ENCODE assay signal across 8 mouse cellular contexts in the genomic region with DNA sequence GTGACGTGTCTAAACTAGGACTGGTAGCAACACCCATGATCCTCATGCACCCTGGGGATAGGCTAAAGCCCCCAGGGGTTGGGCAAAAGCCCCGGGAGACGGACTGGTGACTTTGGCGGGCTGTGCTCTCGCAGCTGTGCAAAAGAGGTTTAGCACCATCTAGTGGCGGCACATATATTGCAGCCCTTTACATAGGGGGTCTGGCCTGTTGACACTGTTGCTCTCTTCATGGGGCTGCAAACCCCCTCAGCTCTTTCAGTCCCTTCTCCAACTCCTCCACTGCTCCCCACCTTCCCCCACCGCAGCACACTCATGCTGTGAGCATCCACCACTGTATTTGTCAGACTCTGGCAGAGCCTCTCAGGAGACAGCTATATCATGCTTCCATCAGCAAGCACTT.
DNase-seq lines count a peak whose midpoint lies in the region; ATAC-seq and TF ChIP-seq lines count a peak whose summit lies in the region.
"Not testable (repeated sequence)": the region's sequence is repeated elsewhere in the genome, so short reads cannot be mapped to it uniquely, and the experiment has no call there.

No protein-coding gene starts in this region.

- 27% methylated on average over 7 of the region's 7 CpGs for WGBS in cerebellum, adult 2 months
- 25% methylated on average over 7 of the region's 7 CpGs for WGBS in hindbrain, postnatal 0 days

- not testable (repeated sequence) for ATAC-seq in hindbrain, postnatal 0 days

- TF ChIP-seq CTCF in cerebellum, adult 2 months (IDR thresholded peaks at IDR 0.05; ENCODE audit: borderline replicate concordance, insufficient read depth, low read depth, low read length): peak; percentile 46; the same call in 1 of the 2 replicates
- peak; percentile 66 for TF ChIP-seq CTCF in hindbrain, postnatal 0 days (IDR thresholded peaks at IDR 0.05; ENCODE audit: low read depth)

- not testable (repeated sequence) for H3K4me3 ChIP-seq in cerebellum, adult 2 months (replicated peaks; ENCODE audit: insufficient read depth, low read depth, low read length); hindbrain, postnatal 0 days (ENCODE audit: low read length)

- H3K9me3 ChIP-seq in hindbrain, postnatal 0 days (ENCODE audit: low read length): not testable (repeated sequence)

- H3K27me3 ChIP-seq in cerebellum, adult 2 months (ENCODE audit: control insufficient read depth, insufficient read depth, low read length); hindbrain, postnatal 0 days (ENCODE audit: insufficient read depth, low read length): not testable (repeated sequence)

- H3K4me2 ChIP-seq in hindbrain, postnatal 0 days (ENCODE audit: low read depth, low read length): not testable (repeated sequence)

- H3K36me3 ChIP-seq in hindbrain, postnatal 0 days (ENCODE audit: insufficient read depth, low read length): not testable (repeated sequence)

- H3K9ac ChIP-seq in hindbrain, postnatal 0 days (replicated peaks; ENCODE audit: low read length): not testable (repeated sequence)

- DNase-seq in NIH3T3 (ENCODE audit: low read depth): peak; percentile 73
- DNase-seq in cerebellum, adult 2 months: peak; percentile 19 to 50
- DNase-seq in frontal cortex, adult 2 months (ENCODE audit: extremely low spot score in 1 of 2, low spot score in 1 of 2): peak; percentile 2 to 72
- peak; percentile 43 for DNase-seq in hindbrain, postnatal 0 days (ENCODE audit: low spot score)
- peak; percentile 16 to 63 for DNase-seq in left cerebral cortex, adult 18-20 months (ENCODE audit: low spot score in 2 of 2)
- peak; percentile 24 to 51 for DNase-seq in lung, postnatal 4 days
- DNase-seq in skeletal muscle tissue, adult 2 months (ENCODE audit: low read depth, low spot score): peak; percentile 0
- peak; percentile 17 to 41 for DNase-seq in urinary bladder, postnatal 36 days (ENCODE audit: low spot score in 2 of 2)

- not testable (repeated sequence) for TF ChIP-seq POLR2A in cerebellum, adult 2 months (IDR thresholded peaks at IDR 0.05; ENCODE audit: borderline replicate concordance, insufficient read depth, low read length)

- not testable (repeated sequence) for H3K27ac ChIP-seq in cerebellum, adult 2 months (ENCODE audit: insufficient read depth, low read length); hindbrain, postnatal 0 days

- not testable (repeated sequence) for H3K4me1 ChIP-seq in cerebellum, adult 2 months (ENCODE audit: control insufficient read depth, insufficient read depth, low read length); hindbrain, postnatal 0 days (ENCODE audit: insufficient read depth, low read length)

Comparison
In these comparisons a context has a peak if more than half of its experiments do, and no peak if none do; other contexts are left out.
1. DNase-seq: peak in every context shown above with its lines; median percentile 73 in NIH3T3; 43 in hindbrain, postnatal 0 days; 40 in left cerebral cortex, adult 18-20 months; 38 in lung, postnatal 4 days; 37 in frontal cortex, adult 2 months; 34 in cerebellum, adult 2 months; 29 in urinary bladder, postnatal 36 days; 0 in skeletal muscle tissue, adult 2 months.